Mouse (Mus musculus) left cerebral cortex, postnatal 10 days (tissue): ENCODE measurements around the gene Trrap. TPM values are rescaled to one million over a fixed set of nuclear protein-coding genes. Genes with fewer than 3 reads are reported as not detected.

ENCODE experiments used
- DNase-seq, 2 experiments: peaks; one replicate each; pipeline ENCODE4 v3.0.0; 2021 to 2022; ENCODE audit warnings: low spot score in 2 of 2, mixed read lengths in 1 of 2; ENCODE audit errors: extremely low spot score in 1 of 2
- intact Hi-C: fragments of 180-260 bp; cut with DNase I; formaldehyde crosslinking; loops from one replicate; pipeline ENCODE4 v1.15.1; 2025
- total RNA-seq, 2 experiments: library from RNA; stranded (reverse); gene quantifications; 2 replicates each; pipeline ENCODE4 v1.2.3; 2021

The Trrap gene
- total RNA-seq, 2 experiments from 2014 or later, result 142 to 154 TPM

GRCm38 (mm10) chr5:144853931-144854330 is 86.4 kb downstream of the Trrap start:
- DNase-seq, result peak in 1 of 2 experiments; percentile 49
- intact Hi-C loops, result no loop called here

DNA sequence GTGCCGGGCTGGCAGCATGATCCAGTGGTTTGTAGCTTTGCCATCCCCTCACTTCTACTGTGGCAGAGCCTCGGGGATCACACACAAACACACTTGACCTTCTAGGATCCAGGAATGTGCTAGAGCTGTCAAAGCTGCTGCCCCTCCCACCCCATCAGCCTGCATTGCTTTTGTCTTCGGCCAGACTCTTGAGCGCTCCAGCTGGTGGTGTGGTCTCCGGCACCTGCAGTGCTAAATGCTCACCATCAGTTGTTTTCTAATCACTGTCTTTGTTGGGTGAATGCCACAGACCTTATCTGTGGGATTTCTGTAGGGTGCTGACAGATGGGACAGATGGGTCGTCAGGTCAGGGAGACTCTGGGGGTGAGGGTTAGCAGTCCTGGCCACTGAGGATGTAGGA is 88.4 kb downstream of the Trrap start:
- intact Hi-C loops, result no loop called here
- DNase-seq, result no peak

DNA sequence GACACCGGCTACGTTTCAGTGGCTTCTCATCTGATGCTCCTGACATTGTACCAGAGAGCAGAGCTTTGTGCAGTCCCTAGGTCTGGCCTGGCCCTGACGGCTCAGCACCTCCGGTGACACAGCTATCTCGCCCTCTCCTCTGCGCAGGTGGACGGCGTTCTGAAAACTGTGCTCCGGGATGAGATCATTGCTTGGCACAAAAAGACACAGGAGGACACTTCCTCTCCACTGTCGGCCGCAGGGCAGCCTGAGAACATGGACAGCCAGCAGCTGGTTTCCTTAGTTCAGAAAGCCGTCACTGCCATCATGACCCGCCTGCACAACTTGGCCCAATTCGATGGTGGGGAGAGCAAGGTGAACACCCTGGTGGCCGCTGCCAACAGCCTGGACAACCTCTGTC is 91.0 kb downstream of the Trrap start:
- intact Hi-C loops, result no loop called here
- no peak for DNase-seq

GRCm38 (mm10) chr5:144859284-144859683 is 91.8 kb downstream of the Trrap start:
- DNase-seq, result no peak
- intact Hi-C loops, result no loop called here

DNA sequence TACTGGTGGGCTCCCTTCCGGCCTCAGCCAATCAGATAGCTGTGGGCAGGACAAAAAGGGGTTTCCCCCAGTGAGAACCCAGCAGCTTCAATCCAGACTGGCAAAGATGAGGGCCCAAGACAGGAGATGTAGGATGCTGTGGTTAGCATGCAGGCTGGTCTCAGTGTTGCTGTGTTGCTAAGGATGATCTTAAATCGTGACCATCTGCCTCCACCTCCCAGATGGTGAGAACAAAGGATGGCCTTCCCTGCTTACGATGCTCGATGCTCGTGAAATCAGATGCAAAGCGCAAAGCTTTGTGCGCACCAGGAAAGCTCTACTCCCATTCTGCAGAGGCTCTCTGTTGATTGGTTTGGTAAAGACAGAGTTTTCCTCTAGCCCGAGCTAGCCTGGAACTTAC is 93.4 kb downstream of the Trrap start:
- no peak for DNase-seq
- intact Hi-C loops, result no loop called here

DNA sequence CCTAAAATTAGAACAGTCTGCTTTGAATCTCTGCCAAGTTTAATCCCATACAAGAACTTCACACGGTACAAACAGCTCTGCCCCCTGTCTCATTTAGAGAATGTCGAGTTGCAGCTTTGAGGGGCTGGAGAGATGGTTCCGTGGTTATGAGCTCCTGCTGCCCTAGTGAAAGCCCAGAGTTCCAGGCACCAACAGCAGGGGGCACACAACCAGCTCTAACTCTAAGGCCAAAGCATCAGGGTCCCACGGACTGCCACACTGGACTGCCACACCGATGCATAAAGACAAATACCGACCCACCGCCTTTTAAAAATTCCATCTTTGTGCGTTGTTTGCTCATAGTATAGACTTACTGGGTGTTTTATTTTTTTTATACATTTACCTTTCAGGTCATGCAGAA is 99.4 kb downstream of the Trrap start:
- DNase-seq, result no peak
- intact Hi-C loops, result no loop called here

GRCm38 (mm10) chr5:144869466-144869865 is 101.9 kb downstream of the Trrap start:
- DNase-seq, result no peak
- intact Hi-C loops, result no loop called here

- intact Hi-C loops, result no loop called here
- no peak for DNase-seq
Observed at GRCm38 (mm10) chr5:144870782-144871181, 103.2 kb downstream of the Trrap start.

DNA sequence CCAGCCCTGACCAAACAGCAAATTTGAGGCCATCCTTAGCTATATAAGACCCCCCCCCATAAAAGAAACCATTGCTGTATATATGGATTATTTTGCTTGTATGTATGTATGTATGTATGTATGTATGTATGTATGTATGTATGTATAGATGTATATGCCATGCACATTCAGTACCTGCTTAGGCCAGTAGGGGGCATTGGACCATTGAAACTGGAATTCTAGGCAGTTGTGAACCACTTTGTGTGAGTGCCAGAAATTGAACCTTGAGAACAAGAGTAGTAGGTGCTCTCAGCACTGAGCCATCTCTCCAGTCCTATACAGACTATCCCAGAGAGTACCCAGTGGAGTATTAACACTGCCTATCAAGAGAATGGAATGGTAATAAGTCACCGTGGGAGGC is 104.2 kb downstream of the Trrap start:
- no peak for DNase-seq
- intact Hi-C loops, result no loop called here

GRCm38 (mm10) chr5:144872326-144872725 is 104.8 kb downstream of the Trrap start:
- DNase-seq, result no peak
- intact Hi-C loops, result no loop called here

- no peak for DNase-seq
- intact Hi-C loops, result no loop called here
Observed at GRCm38 (mm10) chr5:144872867-144873266, 105.3 kb downstream of the Trrap start.

DNA sequence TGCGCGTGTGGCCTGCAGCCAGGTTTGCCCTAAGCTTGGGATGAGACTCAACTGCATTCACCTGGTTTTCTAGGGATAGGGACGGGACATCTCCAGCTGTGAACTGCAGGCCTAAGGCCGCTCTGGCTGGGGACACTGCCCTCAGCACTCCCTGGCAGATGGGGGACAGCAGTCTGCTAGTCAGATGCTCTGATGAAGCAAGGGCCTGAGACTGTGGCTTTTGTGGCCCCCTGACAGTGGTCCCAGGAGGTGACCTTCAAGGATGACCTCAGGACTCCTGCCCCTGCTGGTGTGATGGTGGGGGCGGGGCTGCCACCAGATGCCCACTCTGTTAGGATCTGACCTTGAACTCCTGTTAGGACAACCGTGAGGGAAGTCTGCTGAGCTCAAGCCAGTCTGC is 107.7 kb downstream of the Trrap start:
- intact Hi-C loops, result loop anchor here (5.0 kb wide), 1 partner anchor 112 kb away; no protein-coding TSS in a partner anchor
- DNase-seq, result no peak

DNA sequence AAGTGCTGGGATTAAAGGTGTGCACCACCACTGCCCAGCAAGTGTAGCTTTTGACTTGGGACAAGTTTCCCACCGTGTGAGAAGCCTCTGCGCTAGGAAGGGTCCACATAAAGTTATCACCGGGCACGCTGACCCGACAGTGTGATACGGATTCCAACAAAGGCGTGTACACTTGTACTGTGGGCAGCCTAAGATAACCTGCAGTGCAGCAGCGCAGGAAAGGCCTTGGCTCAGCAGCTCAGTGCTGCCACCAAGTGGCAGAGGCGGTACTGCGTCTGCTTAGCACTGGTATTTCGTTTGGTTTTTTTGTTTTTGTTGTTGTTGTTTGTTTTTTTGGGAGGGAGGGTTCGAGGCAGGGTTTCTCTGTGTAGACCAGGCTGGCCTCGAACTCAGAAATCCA is 108.4 kb downstream of the Trrap start:
- intact Hi-C loops, result loop anchor here (5.0 kb wide), 1 partner anchor 111 kb away; no protein-coding TSS in a partner anchor
- peak; percentile 38 to 75 for DNase-seq

GRCm38 (mm10) chr5:144877021-144877420 is 109.5 kb downstream of the Trrap start:
- intact Hi-C loops, result loop anchor here (5.0 kb wide), 1 partner anchor 110 kb away; no protein-coding TSS in a partner anchor
- DNase-seq, result no peak

- intact Hi-C loops, result no loop called here
- DNase-seq, result peak; percentile 57 to 67
Observed at GRCm38 (mm10) chr5:144881670-144882399, 114.3 kb downstream of the Trrap start.

- DNase-seq, result peak in 1 of 2 experiments; percentile 34
- intact Hi-C loops, result no loop called here
Observed at GRCm38 (mm10) chr5:144884629-144885217, 117.2 kb downstream of the Trrap start.

GRCm38 (mm10) chr5:144885968-144886650 is 118.6 kb downstream of the Trrap start:
- no peak for DNase-seq
- intact Hi-C loops, result no loop called here

DNA sequence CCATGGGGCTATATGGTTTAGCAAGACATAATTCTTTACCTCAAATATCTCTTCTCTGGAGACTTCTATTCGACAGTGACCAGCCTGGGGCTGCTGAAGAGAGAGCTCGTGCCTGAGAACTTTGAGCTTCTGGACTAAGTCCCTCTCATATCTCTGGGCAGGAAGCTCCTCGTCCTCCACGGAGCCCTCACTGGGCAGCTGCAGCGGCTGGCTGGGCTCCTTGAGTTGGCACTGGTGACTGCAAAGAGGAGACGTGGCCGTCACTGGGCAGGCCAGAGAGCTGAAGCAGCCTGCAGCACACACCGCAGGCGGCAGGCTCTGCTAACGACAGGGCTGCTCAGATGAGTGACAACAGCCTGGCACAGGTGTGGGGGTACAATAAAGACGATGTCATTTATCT is 123.7 kb downstream of the Trrap start:
- DNase-seq, result no peak

DNA sequence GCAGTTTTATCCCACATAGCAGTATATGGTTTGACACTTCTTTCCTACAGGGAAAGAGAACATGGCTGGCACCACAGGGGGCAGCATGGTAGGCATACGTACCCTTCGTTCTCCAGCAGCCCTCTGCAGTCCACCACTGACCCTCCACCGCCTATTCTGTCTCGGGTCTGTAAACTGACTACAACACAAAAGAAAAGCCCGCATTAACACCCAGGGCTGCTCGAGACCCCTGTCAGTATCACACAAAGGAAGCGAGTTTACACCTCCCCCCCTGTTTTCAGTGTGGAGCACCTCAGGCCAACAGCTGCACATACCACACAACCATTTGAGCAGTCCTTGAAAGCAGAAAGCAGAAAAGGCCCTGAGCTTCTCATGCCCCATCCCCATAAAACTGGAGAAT is 130.3 kb downstream of the Trrap start:
- intact Hi-C loops, result no loop called here
- DNase-seq, result no peak

More for the DNA sequence above, 123.7 kb downstream of the Trrap start:
- intact Hi-C loops, result no loop called here
